Mouse (Mus musculus) ES-CJ7 (cell line): Measurements from ENCODE around the gene Prr14l.
"Not testable (repeated sequence)": the region's sequence is repeated elsewhere in the genome, so short reads cannot be mapped to it uniquely, and the experiment has no call there.

Experiments used
- DNase-seq: peaks from one replicate; pipeline ENCODE4 v3.0.0; 2011; ENCODE audit warnings: low read depth, low spot score

Gene Prr14l

DNA sequence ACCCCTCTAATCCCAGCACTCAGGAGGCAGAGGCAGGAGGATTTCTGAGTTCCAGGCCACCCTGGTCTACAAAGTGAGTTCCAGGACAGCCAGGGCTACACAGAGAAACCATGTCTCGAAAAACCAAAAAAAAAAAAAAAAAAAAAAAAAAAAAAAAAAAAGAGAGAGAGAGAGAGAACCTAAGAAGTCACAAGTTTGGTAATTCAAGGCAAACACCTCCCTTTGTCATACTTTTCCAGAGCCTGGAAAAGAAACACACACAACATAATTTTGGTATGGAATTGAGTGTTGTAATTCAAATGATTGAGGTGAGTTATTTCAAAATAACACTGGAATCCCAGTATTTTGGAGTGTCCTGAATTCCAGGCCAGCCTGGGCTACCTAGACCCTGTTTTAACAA is 67.6 kb downstream of the Prr14l start:
- DNase-seq, result not testable (repeated sequence)

- DNase-seq, result peak; percentile 93
Measured at GRCm38 (mm10) chr5:32785313-32785915, 68.6 kb downstream of the Prr14l start, which contains the start of gene Pisd. TSS of gene Pisd (minus strand) at chr5:32785646.

- peak; percentile 14 for DNase-seq
Measured at GRCm38 (mm10) chr5:32784726-32785125, 69.3 kb downstream of the Prr14l start.

- DNase-seq, result no peak
Measured at GRCm38 (mm10) chr5:32781596-32781995, 72.5 kb downstream of the Prr14l start.

DNA sequence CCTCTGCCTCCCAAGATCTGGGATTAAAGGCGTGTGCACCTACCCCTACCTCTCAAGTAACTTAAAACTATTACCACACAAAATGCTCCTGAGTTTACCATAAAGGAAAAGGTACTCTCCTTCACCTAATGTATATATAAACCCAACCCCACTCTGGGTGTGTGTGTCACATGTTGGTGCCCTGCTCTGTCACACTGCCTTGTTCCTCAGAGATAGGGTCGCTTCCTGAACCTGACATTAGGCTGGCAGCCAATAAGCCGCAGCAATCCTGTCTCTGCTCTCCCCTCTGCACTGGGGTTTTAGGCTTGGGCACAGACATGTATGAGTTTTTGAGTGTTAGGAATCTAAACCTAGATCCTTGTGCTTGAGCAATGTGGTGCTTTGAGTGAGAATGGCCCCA is 75.9 kb downstream of the Prr14l start:
- no peak for DNase-seq

DNA sequence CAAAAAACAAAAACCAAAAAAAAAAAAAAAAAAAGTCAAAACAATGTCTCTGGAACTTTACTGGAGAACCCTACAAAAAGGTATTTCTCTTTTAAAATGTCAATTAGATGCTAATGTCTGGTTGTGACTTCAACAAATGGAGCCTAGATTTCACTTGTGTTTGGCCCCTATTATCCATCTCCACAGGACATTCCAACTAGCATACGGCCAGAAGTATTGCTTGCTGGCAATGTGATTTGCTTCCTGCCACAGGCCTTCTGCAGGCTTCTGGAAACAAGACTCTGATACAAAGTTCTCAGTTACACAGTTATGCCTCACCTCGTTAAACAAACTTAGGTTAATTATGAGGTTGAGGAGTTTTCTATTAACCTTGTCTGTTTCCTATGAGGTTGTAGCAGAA is 81.7 kb downstream of the Prr14l start:
- DNase-seq, result no peak

- DNase-seq, result no peak
Measured at GRCm38 (mm10) chr5:32767636-32768373, 86.3 kb downstream of the Prr14l start.

GRCm38 (mm10) chr5:32767004-32767403 is 87.1 kb downstream of the Prr14l start:
- DNase-seq, result no peak

DNA sequence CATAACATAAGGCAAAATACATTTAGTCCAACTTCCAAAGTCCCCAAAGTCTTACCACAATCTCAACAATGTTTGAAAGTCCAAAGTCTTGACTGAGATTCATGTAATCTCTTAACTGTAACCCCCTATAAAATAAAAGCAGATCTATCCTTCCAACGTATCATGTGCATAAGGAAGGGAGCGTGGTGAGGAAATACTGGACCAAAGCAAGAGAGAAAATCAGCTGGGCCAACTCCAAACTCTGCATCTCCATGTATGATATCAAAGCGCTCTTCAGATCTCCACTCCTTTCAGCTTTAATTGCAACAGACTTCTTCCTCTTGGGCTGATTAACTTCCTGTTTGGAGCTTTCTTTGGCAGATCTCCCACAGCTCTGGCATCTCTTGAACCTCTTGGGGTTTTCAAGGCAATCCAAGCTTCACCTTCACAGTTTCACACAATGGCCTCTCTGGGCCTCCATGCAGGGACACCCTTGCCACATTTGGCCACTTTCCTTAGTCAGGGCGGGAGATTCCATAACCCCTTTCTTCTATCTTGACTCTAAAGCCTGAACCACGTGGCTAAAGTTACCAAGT is 92.4 kb downstream of the Prr14l start:
- no peak for DNase-seq

- no peak for DNase-seq
Measured at GRCm38 (mm10) chr5:32760787-32761186, 93.3 kb downstream of the Prr14l start.

DNA sequence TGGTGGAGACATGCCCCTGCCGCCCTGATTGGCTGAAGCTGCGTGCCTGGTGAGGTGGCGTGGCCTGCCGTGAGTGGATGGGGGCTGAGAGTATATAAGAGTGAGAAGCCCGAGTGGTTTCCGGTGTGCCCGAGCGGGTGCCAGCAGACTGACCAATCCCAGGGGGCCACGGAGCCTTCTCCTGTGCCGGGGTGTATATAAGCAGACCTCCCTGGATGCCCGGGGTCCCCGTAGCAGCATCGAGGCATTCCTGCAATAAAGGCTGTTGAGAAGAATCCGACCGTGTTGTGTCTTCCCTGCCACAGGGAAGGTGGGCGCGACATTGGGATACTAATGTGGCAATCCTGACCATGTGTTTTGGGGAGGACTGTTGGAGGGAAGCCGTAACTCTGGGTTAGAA is 93.7 kb downstream of the Prr14l start:
- not testable (repeated sequence) for DNase-seq

DNA sequence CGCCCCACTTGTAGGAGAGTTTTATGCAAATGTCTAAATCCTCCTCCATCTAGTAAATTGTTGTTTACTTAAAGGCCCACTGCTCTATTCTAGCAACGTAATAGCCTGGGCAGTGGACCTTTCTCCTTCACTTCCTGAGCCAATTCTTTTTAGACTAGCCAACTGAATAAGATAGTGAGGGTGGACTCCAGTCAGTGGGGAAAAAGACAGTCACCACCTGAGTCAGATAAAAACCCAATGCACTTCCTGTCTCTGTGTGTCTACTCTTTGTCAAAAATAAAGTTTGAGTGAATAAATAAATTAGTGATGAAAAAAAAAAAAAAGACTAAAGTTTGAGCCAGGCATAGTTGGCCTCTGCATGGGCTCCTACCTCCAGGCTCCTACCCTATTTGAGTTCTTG is 94.4 kb downstream of the Prr14l start:
- DNase-seq, result no peak

DNA sequence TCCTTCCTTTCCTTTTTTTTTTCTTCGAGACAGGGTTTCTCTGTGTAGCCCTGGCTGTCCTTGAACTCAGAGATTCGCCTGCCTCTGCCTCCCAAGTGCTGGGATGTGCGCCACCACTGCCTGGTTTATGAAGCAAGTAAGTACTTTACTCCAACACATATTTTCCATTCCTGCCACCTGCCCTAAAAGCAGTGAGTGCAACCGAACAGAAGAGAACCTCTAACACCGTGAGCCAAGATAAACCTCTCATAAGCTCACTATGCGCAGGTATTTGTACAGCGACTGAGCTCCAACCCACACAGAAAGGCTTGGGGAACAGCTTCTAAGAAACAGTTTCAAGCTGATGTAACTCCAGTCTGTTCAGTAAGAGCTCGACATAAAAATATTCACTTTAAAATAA is 97.9 kb downstream of the Prr14l start:
- no peak for DNase-seq

- peak; percentile 11 for DNase-seq
Measured at GRCm38 (mm10) chr5:32751736-32752135, 102.3 kb downstream of the Prr14l start.

- no peak for DNase-seq
Measured at GRCm38 (mm10) chr5:32748936-32749335, 105.1 kb downstream of the Prr14l start.

DNA sequence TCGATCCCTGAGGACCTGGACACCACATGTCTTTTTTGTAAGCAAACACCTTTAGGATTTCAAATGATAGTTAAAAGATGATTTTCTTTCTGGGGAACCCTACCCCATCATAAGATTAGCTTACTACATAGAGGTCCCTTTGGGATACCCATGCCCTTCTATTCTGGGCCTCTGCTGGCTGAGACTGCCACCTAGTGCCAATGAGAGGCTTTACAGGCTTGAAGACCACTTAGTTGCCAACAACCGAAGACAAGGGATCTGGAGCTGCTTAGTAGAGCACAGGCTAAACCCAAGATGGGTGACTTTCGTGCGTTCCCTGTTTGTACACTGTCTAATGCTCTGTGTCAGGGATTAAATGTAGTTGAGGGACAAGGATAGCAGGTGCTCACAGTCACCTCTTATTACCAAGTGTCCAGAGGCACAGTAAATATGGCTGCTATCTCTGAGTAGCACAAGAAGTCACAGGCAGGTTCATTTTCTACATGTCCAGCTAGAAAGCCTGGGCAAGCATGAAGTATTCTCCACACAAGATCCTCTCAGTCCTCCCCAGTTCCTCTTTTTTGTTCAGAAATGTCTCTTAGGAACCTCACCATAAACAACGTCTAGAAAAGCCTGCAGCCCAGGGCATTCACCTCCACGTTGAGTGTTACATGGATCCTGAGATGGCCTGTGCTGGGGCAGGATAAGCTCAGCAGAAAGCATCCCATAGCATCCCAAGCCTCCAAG is 106.2 kb downstream of the Prr14l start:
- DNase-seq, result peak; percentile 59

DNA sequence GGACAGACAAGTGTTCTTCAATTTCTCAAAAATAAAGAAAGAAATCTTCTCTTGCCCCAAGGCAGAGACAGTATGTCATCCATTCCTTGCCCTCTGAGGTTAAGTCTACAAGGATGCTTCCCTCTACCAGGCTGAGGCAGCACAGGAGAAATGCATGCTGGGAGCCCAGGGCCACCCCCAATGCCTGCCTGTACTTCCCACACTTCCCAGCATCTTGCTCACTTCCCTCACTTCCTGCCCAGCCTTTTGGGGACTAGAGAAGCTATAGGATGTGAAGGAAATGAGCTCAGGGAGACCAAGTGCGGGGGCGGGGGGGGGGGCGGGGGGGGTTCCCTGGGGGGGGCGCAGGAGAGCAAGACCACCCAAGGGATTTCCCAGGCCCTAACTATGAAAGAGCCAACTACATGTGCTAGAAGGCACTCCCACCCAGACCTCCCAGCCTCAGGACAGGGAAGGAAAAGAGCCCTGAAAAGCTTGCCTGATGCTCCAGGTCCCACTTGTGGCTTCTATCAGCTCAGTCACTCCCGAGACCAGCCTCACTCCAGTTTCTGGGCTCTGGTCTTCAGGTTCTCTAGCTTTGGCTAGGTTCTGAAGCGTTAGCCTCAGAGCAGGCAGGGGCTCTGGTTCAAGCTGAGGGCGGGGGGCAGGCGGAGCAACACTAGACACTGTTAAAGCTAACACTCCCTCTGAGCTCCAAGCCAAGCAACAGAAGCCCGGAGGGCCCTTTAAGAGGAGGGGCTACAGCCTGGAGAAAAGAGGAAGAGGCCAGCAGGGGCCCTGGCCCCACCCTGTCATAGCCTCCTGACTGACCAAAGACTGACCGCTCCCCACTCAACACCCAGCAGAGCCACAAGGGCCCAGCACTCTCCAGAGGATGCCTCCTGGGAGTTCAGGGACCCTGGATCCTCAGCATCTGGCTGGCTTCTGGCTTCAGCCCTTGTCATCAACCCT is 108.1 kb downstream of the Prr14l start:
- peak; percentile 21 for DNase-seq

DNA sequence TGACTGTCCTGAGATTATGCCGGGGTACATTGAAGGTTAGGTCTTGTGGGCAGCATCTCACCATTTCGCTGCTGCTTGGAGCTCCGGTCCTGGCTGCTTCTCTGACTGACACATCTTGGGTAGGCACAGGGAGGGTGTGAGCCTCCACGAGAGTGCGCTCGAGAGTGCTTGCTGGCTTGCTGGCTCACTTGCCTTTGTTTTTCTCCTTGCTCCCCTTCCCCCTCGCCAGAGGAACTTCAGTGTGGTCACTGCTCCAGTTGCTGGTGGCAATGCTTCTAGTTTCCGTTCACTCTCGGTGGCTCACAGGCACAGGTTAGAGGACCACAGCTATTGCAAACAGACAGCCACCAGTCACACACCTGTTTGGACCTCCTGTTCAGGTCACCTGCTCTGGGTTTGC is 111.9 kb downstream of the Prr14l start:
- peak; percentile 21 for DNase-seq

DNA sequence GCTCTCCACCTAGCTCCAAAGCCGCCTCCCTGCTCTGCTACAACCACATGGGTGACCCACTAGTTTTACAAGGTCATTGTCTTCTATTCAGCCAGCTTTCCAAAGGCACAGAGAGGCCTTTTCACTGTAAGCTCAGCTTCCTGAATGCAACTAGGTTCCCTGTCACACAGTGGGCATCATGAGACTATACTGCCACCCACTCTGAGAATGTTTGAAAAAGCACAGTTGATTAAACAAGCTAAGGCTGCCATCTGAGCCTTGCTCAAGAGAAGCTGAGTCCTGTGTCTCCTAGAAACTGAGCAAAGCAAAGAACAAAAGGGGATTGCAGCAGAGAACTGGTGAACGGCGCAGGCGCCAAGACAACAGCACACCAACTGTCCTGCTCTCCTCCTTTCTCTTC is 112.7 kb downstream of the Prr14l start:
- not testable (repeated sequence) for DNase-seq

- DNase-seq, result not testable (repeated sequence)
Measured at GRCm38 (mm10) chr5:32740850-32741249, 113.2 kb downstream of the Prr14l start.

DNA sequence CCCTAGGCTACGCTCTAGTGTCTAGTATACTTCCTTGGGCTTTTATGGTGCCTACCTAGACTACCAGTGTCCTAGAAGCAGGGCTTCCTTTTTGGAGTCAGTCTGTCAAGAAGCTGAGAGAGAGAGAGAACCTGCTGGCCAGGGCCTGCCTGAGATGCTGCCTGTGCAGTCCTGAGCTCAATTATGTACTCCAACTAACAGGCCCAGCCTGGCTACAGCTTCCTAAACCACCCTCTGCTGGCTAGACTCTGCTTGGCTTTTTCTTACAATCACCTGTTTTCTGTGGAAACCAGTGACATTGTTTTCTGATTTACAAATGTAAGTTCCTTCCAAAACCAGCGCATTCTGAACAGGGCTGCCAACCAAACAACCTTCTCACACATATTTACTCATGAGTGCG is 113.9 kb downstream of the Prr14l start:
- no peak for DNase-seq
